Mouse (Mus musculus) midbrain, postnatal 0 days (tissue): Measurements from ENCODE around the gene Zfp740. TPM values are rescaled to one million over a fixed set of nuclear protein-coding genes. Genes with fewer than 3 reads are reported as not detected.
A peak's percentile ranks its signal among the peaks of the same experiment; 100 is the strongest.
"Not testable (repeated sequence)": the region's sequence is repeated elsewhere in the genome, so short reads cannot be mapped to it uniquely, and the experiment has no call there.

Experiments used
- ATAC-seq: fragments of 200-750 bp; cut with Nextera tagmentation; 2 replicates; pipeline ENCODE4 v1.8.0; 2017; ENCODE audit warnings: moderate number of reproducible peaks, mild to moderate bottlenecking, moderate TSS enrichment, moderate library complexity; ENCODE audit not compliant: low FRiP score
- DNase-seq: peaks from one replicate; pipeline ENCODE4 v3.0.0-alpha.2; 2015; ENCODE audit warnings: low spot score
- H3K27ac ChIP-seq: fragments of 300-500 bp; sonication (generic); 2 replicates; pipeline ENCODE4 v1.5.1; 2014; ENCODE audit warnings: low read depth, mild to moderate bottlenecking, low read length, mixed read lengths
- H3K27me3 ChIP-seq: fragments of 300-500 bp; sonication (generic); 2 replicates; pipeline ENCODE4 v1.6.1; 2014; ENCODE audit warnings: low read length, control low read depth, mixed read lengths; ENCODE audit not compliant: insufficient read depth
- H3K36me3 ChIP-seq: fragments of 300-500 bp; sonication (generic); 2 replicates; pipeline ENCODE4 v1.6.1; 2014; ENCODE audit warnings: low read length, control low read depth, mixed read lengths; ENCODE audit not compliant: insufficient read depth
- H3K4me1 ChIP-seq: fragments of 300-500 bp; sonication (generic); 2 replicates; pipeline ENCODE4 v1.6.1; 2014; ENCODE audit warnings: mild to moderate bottlenecking, control low read depth, antibody characterized with exemption, low read length, mixed read lengths; ENCODE audit not compliant: insufficient read depth
- H3K4me2 ChIP-seq: fragments of 300-500 bp; sonication (generic); 2 replicates; pipeline ENCODE4 v1.6.1; 2014; ENCODE audit warnings: low read depth, mild to moderate bottlenecking, low read length, mixed read lengths; ENCODE audit not compliant: poor library complexity, severe bottlenecking
- H3K4me3 ChIP-seq: fragments of 300-500 bp; sonication (generic); 2 replicates; pipeline ENCODE4 v1.5.1; 2014; ENCODE audit warnings: low read depth, mild to moderate bottlenecking, low read length, moderate library complexity
- H3K9ac ChIP-seq: fragments of 300-500 bp; sonication (generic); replicated peaks from 2 replicates; pipeline ENCODE4 v1.6.1; 2014; ENCODE audit warnings: mild to moderate bottlenecking, low read length, moderate library complexity, mixed read lengths; ENCODE audit not compliant: poor library complexity, severe bottlenecking
- H3K9me3 ChIP-seq: fragments of 300-500 bp; sonication (generic); 2 replicates; pipeline ENCODE4 v1.6.1; 2016; ENCODE audit warnings: low read length, control low read depth
- CTCF ChIP-seq: IDR thresholded peaks from 2 replicates; pipeline ENCODE4 v1.5.1; 2016; ENCODE audit warnings: antibody characterized with exemption, mild to moderate bottlenecking
- WGBS: fragments of 180-500 bp; shearing (Covaris S2); extraction: QIAGEN DNeasy Blood & Tissue Kit; methylation state at CpG from one replicate; pipeline ENCODE4 v1.1.7; 2014; 5-methylcytosine and 5-hydroxymethylcytosine counted together
- polyA plus RNA-seq: library from polyadenylated mRNA; unstranded; fragments of >200 nt; fragmentation: Nextera tagmentation; extraction: Ambion mirVana; gene quantifications from 2 replicates; pipeline ENCODE4 v1.2.1, GENCODE M21; 2015
- total RNA-seq: library from RNA; depleted of rRNA; stranded (reverse); fragments of >200 nt; gene quantifications from 2 replicates; pipeline ENCODE4 v1.2.3, GENCODE M21; 2014

Gene Zfp740
- total and polyA plus RNA-seq, 2 experiments from 2014 or later = 27.6 to 42.9 TPM

DNA sequence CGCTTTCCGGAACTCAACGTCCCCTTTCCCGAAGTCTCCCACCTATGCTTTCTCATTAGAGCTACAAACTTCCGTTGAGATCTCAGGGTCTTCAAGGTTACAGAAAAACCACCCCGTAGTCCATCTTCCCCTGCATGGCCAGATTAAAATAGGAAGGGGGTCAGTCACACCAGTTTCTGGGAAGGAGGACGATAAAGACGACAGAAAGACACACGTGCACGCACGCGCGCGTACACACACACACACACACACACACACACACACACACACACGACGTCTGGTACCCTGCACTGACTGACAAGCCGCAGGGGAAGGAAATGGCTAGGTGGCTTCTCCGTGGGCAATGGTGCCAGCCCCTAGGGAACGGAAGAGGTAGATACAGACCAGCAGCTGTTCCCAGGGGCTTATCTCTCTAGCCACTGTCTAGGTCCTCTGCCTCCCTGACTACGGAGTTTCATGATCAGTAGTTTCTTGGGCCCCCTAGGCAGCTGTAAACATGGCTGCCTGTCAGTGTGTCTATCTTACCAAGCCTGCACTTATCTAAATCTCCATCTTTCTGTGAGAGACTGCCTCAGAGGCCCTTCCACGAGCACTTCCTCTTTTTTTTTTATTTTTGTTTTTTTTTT, 22.1 kb downstream of the Zfp740 start:
- H3K4me2 ChIP-seq = peak overlapping the region; percentile 60
- TF ChIP-seq CTCF = no peak
- no peaks in the 10 kb centered on the region for H3K4me1 ChIP-seq
- H3K4me3 ChIP-seq = peak overlapping the region; percentile 29
- H3K27ac ChIP-seq = no peak overlapping the region
- H3K9me3 ChIP-seq = no peaks in the 10 kb centered on the region
- H3K36me3 ChIP-seq = no peaks in the 10 kb centered on the region
- 21% methylated on average over 18 of the region's 21 CpGs for WGBS
- H3K27me3 ChIP-seq = peaks cover 12% of the 10 kb centered on the region
- DNase-seq (no peak), ATAC-seq (no peak)
- peak overlapping the region; percentile 3; the same call in 1 of the 2 replicates for H3K9ac ChIP-seq

DNA sequence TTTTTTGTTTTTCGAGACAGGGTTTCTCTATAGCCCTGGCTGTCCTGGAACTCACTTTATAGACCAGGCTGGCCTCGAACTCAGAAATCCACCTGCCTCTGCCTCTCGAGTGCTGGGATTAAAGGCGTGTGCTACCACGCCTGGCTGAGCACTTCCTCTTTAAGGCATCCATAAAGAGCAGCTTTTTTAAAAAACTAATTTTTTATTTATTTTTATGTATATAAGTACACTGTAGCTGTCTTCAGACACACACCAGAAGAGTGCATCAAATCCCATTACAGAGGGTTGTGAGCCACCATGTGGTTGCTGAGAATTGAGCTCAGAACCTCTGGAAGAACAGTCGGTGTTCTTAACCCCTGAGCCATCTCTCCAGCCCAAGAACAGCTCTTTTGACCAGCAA, 22.6 kb downstream of the Zfp740 start:
- H3K4me1 ChIP-seq, H3K36me3 ChIP-seq, H3K9ac ChIP-seq, DNase-seq, H3K4me3 ChIP-seq, H3K9me3 ChIP-seq, H3K4me2 ChIP-seq, H3K27ac ChIP-seq, ATAC-seq: not testable (repeated sequence)
- WGBS = 75% methylated on average over 5 of the region's 6 CpGs
- peaks cover 12% of the 10 kb centered on the region for H3K27me3 ChIP-seq

DNA sequence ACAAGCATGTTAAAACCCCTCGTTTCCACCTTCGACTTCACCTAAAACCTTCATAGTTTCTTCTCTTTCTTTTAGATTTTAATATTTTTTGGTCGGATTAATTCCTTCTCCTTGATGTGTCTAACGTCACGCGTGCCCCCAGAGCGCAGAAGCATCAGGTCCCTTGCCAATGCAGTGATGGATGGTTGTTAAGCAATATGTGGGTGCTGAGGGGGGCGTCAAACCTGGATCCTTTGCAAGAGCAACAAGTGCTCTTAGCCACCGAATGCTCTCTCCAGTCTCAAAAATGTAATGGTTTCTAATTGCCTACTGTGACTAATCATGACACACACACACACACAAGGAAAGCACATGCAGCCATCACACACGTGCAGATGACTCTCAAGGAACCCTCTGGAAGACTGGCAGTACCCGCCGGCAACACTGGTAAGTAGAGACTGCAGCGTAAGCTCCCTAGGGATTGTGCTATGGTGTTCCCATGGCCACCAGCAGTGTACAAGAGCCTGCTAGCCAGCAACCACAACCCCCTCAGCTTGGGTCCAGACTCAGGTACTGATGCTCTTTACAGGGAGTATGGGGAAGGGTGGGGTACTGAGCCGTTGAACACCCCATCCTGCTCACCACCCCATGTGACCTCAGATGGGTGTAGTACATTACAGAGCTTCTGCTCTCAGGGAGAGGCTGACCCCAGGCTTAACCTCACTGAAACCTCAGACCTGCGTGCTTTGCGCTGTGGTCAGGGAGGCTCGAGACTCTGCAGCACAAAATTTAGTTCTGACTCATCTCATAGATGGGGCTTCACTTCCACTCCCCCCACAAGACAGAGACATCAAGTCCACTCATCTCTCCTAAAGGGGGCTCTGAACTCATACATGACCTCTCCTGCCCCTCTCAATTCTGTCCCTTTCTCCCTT, 27.6 kb downstream of the Zfp740 start:
- TF ChIP-seq CTCF = no peak
- H3K4me2 ChIP-seq = no peak overlapping the region
- no peak for DNase-seq
- no peak overlapping the region for H3K27ac ChIP-seq
- whole genome bisulfite sequencing = 82% methylated on average over 17 of the region's 17 CpGs
- no peaks in the 10 kb centered on the region for H3K9me3 ChIP-seq
- H3K36me3 ChIP-seq = no peaks in the 10 kb centered on the region
- no peak overlapping the region for H3K9ac ChIP-seq
- no peaks in the 10 kb centered on the region for H3K4me1 ChIP-seq
- no peak for ATAC-seq
- H3K27me3 ChIP-seq = no peaks in the 10 kb centered on the region
- H3K4me3 ChIP-seq = no peak overlapping the region

DNA sequence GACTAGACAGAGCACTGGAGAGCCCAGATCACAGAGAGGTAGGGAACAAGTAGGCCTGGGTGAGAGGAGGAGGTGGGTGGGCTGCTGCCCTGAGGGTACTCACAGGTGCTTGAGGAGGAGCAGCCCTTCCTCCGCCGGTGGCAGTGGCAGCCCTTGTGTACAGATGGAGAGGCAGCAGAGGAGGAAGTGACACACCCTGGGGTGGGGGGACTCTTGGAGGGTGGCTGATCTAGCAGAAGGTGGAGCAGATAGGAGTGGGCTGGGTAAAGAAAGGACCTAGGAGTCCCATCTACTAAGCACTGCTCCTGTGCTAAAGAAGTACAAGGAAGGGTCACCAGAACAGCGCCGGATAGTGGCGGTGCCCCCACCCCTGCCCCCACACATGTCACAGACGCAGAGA, 28.7 kb downstream of the Zfp740 start, which contains the start of gene Itgb7:
Gene Itgb7 (minus strand): TSS at position 197 of the 400 bp plus-strand sequence.
- Histone ChIP-seq H3K9ac (no peak within 1 kb of the TSS), H3K27me3 (no peaks in the 10 kb centered on the region), H3K4me1 (no peaks in the 10 kb centered on the region), H3K9me3 (no peaks in the 10 kb centered on the region), H3K36me3 (no peaks in the 10 kb centered on the region), H3K4me2 (no peak within 1 kb of the TSS), H3K4me3 (no peak within 1 kb of the TSS), H3K27ac (no peak within 1 kb of the TSS)
- WGBS = 54% methylated on average over 6 of the region's 6 CpGs
- no peak for TF ChIP-seq CTCF
- DNase-seq (no peak), ATAC-seq (no peak)

GRCm38 (mm10) chr15:102232764-102233163, 29.7 kb downstream of the Zfp740 start:
- Histone ChIP-seq H3K4me1 (no peaks in the 10 kb centered on the region), H3K36me3 (no peaks in the 10 kb centered on the region), H3K4me3 (no peak overlapping the region), H3K9me3 (no peaks in the 10 kb centered on the region), H3K27me3 (no peaks in the 10 kb centered on the region), H3K27ac (no peak overlapping the region), H3K4me2 (no peak overlapping the region), H3K9ac (no peak overlapping the region)
- WGBS = 86% methylated on average over 7 of the region's 7 CpGs
- ATAC-seq (no peak), DNase-seq (no peak)
- no peak for TF ChIP-seq CTCF

- ATAC-seq (no peak), DNase-seq (no peak)
- H3K9me3 ChIP-seq = no peaks in the 10 kb centered on the region
- no peak overlapping the region for H3K4me3 ChIP-seq
- H3K9ac ChIP-seq = no peak overlapping the region
- H3K4me2 ChIP-seq = no peak overlapping the region
- no peaks in the 10 kb centered on the region for H3K36me3 ChIP-seq
- no peak for TF ChIP-seq CTCF
- no peaks in the 10 kb centered on the region for H3K4me1 ChIP-seq
- no peak overlapping the region for H3K27ac ChIP-seq
- WGBS = 17% methylated on average over 2 of the region's 2 CpGs
- H3K27me3 ChIP-seq = no peaks in the 10 kb centered on the region
These were observed 30.8 kb downstream of the Zfp740 start for GRCm38 (mm10) chr15:102233896-102234295.
